Mouse (Mus musculus) frontal cortex, postnatal 10 days (tissue): ENCODE data around the gene Exo1.
A peak's percentile ranks its signal among the peaks of the same experiment; 100 is the strongest.

Experiments
- DNase-seq, 2 experiments: peaks; one replicate each; pipeline ENCODE4 v3.0.0; 2022; ENCODE audit warnings: low spot score in 2 of 2, mixed read lengths in 1 of 2

Gene Exo1

DNA sequence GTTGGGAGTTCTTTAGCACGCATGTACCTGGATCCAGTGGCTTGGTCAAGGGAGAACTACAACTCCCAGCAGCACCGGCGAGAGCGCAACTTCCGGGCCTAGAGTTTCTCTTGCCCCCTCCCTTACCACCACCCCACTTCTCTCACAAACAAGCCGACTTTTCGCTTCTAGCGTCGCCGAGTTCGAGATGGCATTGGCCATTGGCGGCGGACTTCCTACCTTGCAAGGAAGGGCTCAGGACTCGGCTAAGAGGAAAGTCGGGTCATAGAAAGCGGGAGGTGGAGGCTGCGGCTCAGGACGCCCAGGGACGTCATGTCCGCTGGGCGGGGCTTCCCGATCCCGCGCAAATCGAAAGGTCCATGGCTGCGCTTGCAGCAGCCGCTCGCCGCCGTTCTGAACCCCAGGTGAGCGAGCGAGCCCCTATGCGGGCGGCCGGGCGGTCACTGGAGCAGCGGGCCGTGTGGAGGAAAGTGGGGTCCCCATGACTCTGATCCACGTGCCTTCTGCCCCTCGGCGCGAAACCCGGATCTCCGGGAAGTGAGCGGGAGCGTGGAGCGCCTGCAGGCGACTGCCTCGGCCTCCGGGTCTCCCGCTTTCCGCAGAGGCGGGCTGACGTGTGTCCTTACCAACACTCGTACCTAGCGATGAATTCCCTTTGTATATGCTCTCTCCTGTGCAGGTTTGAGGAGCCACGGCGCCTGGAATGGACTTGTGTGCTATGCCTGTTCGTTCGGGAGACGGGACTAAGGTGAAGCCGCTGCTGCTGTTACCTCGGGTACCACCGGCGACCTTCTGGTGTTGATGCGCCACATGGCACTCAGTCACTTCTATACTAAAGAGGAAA lies at the start of gene Exo1:
Gene Exo1, plus strand, starts transcription at position 129 of the 844 bp plus-strand sequence.
- DNase-seq: peak; percentile 69 to 85

DNA sequence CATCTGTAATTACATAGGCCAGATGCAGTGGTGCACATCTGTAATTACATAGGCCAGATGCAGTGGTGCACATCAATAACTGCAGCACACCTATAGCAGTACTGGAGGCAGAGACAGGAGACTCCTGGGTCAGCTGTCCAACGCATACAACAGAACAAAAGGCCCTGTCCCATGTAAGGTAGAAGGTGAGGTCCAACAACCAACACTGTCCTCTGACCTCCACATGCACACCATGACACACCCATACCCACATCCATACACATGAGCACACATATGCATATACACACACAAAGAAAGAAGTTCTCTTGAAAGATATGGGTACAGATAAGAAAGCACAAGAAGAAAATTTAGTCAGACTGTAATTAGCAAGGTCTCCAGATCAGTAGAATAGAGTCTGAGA lies 24.9 kb upstream of the Exo1 start:
- DNase-seq: no peak

DNA sequence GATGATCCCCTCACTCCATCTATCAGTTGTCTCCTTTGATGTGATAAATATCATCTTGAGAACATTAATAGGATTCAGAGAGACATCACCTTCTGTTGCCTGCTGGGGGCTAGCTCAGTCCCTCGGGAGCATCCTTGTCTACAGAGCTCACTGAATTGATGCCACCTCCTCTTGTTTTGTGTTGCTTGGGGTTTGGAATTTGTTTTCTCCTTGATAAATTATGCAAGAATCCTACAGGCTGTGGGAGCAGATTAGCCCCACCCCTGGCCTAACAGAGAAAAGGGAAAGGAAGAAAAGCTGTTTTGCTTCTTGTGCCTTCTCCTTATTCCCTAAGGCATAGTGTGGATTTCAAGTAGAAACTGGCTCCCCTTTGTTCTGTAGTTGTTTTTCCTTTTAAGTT lies 13.3 kb upstream of the Exo1 start:
- DNase-seq: no peak

DNA sequence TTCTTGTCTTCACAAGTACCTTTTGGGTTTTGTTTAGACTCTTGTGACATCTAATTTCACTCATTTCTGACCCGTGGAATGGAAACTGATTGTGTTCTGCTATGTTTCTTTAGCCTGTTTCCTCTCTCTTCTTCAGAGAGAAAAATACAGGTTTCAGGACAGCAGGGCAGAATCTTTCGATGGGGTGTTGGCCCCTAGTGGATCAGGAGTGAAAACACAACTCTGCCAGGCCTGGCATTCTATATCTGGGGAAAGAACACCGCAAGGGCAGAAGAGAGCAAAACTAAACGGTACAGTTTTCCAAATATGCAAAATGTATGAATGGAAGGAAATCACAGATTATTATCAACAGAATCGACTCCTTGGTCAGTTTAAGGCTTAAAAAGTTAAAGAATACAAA lies 12.8 kb upstream of the Exo1 start:
- DNase-seq: no peak

DNA sequence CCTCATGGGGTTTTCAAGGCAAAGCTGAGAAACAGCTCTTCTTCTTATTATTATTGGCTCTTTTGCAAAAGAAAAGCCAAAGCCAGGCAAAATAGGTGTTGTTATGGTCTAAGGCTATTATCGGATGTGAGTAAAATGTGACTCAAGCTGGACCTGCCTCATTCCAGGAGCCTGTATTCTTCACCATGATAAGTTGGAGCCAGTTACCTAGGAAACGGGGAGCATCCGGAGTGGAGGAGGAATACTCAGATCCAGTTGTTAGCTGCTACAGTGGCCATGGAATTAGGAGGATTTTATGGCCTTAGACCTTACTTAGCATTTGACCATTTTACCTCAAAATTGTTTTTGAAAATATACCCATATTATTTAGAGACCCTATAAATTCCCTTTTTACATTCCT lies 9.7 kb upstream of the Exo1 start:
- no peak for DNase-seq

DNA sequence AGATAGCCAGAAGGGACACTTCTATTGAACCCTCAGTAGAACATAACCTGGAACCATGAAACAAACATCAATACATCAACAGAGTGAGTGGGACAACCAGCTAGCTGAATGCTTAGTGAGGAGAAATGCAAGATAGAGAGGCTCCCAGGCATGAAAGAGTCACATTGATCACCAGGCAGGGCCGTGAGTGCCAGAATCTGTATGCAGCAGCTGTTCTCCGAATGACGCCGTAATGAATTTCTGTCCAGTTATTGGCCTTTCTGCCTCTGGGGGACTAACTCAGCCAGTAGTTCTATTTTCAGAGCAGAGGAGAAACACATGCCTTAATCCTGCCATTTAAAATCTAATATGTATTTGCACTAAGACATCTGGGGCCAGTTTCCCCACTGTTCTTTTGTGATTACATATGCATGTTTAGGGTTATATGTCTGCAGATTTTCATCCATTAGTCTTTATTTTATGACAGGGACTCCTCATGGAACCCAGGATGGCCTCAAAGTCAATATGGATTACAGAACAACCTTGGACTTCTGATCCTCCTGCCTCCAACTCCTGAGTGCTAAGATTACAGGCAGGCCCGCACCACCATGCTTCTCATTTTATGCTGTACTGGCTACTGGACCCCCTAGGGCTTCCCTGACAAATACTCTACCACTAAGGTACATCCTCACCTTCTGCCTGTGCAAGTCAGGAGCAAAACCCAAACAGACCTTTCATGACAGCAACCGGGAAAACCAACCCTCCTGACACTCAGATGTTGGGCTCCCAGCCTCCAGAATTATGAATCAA lies 8.2 kb upstream of the Exo1 start:
- DNase-seq: no peak

DNA sequence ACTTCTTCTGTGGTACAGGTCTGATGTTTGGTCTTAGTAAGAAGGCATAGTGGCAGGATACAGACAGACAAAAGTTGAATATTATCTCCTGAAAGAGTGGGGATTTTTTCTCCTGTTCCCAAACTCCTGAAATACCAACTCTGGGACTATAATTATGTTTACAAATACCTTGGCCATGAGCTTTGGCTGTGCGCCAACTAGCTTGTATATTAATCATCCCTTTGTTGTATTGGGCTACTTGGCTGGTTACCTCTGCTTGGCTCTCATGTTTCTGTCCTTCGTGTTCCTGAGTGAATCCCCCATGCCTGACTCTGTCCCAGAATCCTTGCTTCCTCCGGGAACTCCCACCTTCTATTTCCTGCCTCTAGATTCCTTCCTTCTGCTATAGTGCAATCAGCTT lies 3.0 kb downstream of the Exo1 start:
- no peak for DNase-seq

DNA sequence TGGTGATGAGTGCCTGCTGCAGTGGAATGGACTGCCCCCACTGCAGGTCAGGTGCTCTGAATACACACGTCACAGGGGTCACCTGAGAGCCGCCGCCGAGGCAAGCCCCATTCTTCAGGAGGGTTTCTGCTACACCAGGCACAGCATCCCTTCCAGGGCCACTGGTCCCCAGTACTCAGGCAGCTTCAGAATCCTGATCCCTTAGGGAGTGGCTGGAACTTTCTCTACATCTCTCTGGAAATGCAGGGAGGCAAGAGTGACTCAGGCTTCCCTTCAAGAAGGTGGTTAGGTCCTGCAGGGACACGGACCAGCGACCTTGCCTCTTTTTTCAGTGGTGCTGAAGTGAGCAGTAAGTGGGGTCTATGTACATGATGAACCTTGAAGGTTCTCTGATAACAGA lies 12.9 kb downstream of the Exo1 start:
- DNase-seq: no peak

DNA sequence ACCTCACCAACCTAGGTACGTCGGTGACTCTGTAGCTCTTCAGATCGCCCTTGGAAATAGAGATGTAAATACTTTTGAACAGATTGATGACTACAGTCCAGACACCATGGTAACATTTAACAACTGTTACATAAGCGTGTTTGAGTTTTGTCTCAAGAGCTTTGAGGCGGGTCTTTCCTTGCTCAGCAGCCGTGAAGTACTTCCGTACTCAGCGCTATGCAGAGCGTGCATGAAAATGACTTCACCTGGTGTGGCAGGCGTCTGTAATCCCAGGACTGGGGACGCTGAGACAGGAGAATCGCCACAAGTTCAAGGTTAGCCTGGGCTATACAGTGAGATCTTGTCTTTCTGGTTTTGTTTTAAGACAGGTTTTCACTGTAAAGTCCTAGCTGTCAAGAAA lies 13.3 kb downstream of the Exo1 start:
- DNase-seq: no peak

DNA sequence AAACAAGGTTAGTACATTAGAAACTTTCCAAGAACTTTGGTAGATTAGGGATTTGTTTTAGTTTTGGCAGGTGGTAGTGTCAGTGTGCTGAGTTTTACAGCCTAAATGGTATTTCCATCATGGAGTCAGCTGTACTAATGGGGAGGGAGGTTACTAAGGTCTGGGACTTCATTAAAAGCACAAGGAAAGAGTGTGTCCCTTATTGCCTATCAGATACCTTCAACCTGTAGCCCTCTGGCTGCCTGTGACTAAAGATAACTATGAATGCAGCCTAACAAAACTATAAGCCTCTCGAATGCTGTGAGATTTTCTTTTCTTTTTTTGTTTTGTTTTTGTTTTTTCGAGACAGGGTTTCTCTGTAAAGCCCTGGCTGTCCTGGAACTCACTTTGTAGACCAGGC lies 30.8 kb downstream of the Exo1 start:
- no peak for DNase-seq

DNA sequence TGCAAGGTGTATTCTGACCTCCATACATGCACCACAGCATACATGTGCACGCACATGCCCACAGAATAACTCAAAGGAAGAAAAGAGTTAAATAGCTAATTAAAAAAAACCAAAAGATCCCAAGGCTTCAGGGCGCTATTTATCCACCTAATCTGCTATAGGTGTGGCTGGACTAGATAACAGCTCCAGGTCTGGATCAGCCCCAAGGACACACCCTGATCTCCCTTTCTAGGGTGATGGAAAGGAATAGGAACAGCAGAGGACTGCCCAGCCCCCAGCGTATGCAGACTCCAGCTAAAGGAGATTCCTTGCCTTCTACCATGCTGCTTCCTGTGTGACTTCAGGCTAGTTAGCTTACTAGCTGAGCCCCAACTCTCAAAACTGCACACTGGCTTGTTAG lies 31.7 kb downstream of the Exo1 start:
- DNase-seq: no peak

DNA sequence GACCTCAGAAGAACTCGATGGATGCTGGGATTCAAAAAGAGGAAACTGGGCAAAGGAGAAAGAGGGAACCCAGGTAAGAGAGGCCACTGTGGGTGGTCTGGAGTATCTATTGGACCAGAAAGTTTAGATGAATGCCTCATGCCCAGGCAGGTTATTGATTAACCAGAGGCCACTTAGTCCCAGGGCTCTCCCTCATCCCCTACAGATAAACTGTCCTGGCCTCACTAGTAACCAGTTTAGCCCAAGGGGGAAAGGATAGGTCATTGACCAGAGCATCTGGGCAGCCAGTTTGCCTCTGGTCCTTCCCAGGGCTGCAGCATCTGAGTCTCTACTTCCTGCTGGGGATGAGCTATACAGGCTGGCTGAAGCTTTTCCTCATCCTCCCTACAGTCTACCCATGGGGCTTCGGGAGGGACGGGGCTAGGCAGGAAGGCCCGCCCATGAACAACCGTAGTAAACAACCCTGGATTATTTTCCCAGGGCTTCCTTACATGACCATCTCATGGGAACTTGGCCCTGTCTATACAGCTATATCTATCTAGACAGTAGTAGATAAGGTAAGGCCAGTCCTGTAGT lies 33.4 kb downstream of the Exo1 start:
- DNase-seq: no peak

DNA sequence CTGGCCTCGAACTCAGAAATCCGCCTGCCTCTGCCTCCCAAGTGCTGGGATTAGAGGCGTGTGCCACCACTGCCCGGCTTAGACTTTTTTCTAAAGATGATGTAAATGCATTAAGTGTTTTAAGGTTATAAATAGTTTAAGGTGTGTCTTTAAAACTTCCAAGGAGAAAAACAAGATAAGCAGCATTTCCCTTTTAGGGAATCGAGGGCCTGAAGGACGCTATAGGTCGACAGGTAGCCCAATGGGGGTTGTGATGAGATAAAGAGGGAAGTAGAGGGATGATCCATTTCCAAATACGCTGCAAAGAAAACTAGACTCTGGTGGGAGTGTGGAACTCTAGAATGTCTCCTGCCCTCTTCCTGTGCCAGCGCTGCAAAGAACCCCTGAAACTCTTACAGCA lies 39.6 kb downstream of the Exo1 start, which contains the start of gene Gm38100:
Gene Gm38100, plus strand, starts transcription at position 301 of the 400 bp plus-strand sequence.
- DNase-seq: no peak

DNA sequence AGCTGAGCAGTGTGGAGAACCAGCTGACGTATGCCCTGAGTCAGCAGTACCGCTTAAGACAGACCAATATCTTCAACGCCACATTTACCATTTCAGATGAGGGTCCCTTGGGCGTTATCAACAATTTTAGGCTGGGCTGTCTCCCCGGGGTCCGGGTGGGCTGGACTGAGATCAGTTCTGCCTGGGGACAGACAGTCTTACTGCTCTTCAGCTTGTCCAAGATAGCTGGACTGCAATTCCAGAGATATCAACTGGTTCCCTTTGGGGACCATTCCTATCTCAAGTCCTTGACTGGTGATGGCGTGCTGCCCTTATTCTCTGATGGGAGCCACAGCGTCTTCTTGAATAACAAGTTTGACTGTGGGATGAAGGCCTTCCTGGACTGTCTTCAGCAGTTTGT lies 40.7 kb downstream of the Exo1 start:
- no peak for DNase-seq

DNA sequence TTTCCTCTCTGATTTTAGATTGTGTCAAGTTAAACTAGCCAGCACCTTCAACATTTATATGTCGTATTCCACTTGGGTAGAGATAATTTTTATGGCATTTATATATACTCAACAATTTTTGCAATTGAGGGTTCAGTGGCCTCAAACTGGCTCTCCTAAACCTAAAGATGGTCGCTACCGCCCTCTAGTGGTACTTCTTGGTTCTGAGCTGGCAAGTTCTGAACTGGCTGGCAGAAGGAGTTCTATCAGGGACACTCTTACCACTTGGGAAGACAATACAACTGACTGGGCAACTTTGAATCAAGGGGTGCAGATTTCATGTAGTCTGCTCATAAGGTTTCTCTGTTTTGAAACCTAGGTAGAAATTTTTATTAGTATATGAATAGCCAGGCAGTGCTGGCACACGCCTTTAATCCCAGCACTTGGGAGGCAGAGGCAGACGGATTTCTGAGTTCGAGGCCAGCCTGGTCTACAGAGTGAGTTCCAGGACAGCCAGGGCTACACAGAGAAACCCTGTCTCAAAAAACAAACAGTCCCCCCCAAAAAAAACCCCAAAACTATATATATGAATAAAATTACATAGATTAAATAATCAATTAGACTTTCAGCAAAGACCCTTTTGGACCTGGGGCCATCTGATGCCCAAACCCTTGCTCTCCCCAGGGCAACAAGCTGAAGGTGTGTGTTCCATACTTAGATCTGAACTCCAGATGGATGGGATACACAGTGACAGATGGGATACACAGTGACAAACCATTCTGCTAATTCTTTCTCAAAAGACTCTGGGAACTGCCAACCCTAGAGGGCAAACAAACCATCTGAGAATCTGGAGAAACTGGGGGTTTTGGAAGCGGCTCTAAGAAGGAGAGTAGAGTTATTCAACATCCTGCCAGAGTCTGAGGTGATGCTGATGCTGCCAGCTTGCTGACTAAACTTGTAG lies 43.7 kb downstream of the Exo1 start:
- peak; percentile 19 to 74 for DNase-seq

DNA sequence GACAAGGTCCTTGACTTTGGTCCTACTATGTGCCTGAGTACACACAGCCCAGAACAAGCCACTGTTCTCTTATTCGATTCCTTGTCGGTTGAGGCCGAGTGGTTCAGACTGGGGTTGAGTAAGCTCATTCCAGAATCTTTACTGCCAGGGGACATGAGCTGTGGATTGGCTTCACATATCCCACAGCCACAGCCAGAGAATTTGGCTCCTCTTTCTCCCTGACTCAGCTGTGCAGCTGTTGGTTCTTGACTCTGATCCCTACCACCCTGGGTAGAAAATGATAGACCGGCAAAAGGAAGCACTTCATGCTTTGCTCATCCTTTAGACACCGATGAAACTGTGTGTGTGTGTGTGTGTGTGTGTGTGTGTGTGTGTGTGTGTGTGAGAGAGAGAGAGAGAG lies 51.0 kb downstream of the Exo1 start:
- no peak for DNase-seq

DNA sequence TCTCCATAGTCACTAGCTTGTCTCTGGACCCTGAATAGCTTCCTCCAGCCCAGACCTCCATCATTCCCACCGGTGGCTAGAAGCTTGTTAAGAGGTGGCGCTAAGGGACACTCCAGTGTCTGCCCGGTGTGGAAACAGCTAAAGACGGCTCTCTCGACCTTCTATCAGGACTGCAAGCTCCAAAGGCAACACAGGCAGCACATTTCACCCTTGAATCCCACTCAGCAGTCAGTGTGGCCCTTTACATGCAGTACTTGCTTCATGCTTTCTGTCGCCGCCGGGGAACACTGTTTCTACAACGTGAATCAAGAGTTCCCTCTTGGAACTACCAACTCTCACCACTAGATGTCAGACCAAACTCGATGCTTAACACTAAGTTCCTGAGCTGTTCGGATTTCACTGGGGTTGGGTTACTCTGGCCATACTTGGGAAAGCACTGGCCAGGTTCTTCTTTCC lies 55.9 kb downstream of the Exo1 start:
- peak; percentile 29 to 69 for DNase-seq

DNA sequence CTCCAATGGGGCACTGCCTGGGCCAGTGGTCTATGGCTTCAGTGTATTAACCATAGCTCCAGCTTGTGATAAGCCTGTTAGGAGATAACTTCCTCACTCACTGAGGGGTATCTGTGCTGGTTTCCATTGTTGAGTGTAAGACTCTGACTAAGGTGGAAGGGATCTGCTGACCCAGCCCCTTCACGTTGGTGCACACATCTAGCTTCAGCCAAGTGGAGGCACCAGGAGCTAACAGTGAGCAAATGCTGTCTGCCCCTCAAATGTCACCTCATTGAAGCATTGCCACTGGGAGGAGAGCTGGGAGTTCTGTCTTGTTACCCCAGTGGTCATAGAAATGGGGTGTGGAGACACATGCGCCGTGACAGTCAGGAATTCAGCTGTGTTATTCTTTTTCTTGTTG lies 58.4 kb downstream of the Exo1 start:
- no peak for DNase-seq

DNA sequence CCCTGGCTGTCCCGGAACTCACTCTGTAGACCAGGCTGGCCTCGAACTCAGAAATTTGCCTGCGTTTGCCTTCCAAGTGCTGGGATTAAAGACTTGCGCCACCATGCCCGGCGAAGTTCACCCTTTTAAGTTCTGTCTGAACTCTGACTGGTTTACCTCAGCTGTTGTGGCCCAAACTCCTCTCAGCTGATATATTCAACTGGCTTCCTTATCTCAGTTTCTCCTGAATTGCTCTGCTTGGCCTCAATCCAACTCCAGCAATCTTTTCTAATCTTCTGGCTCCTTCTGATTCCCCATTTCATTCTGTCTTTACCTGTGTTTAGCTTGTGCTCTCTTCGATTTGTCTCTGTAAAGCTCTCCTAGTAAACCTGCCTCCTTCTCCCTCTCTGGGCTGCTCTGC lies 62.8 kb downstream of the Exo1 start:
- no peak for DNase-seq

DNA sequence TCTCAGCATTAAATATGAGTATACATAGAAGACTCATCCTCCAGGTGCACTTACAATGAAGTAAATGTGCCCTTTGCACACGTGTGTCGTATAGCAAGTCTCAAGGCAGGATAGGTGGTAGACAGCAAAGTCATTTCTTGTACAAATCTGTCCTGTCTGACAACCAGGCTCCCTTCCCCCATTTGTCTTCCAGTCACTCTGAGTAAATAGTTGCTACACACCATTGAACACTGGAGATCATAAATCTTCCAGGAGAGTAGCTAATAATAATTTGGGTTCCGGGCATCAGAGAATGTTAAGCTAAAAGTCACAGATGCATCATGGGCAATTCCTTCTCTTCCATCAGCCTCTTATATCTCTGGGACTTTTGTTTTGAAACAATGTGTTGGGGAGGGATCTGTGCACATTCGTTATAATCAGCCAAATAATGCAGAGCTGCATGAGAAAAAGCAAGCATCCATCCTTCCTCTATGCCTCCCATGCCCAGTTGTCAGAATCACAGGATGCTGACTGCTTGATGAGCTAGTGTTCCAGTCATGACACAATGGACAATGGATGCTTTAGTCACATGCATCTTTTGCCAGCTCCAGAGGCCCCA lies 66.4 kb downstream of the Exo1 start:
- DNase-seq: no peak

DNA sequence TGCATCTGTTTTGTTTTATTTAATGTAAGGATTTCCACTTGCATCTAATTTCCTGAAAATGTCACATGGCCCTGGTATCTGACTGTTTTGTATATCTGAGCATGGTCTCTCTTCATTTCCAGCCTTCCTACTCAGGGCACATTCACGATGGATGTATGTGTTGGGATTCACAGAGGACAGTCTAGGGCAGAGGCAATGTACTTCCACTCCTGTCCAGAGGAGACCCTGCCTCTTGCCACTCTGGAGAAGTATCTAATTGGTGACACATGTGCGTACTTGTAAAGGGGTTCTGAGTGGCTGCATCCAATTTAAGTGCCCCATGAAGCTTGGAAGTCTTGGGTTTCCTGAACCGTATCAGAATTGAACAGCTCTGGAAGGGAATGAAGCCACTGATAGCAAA lies 70.0 kb downstream of the Exo1 start:
- DNase-seq: no peak
